Mouse (Mus musculus): Measurements from ENCODE around the gene Hoxd9. TPM values are rescaled to one million over a fixed set of nuclear protein-coding genes. Genes with fewer than 3 reads are reported as not detected.

The Hoxd9 gene
- polyA plus RNA-seq, 1 experiment from 2014 or later: 0.10 TPM

- Histone ChIP-seq H3K36me3 (replicated peaks; ENCODE audit: control insufficient read depth, insufficient read depth, low read depth, low read length) (no peaks in the 10 kb centered on the region), H3K4me3 (ENCODE audit: low read depth, low read length) (no peak overlapping the region), H3K9me3 (replicated peaks; ENCODE audit: control insufficient read depth, low read length) (no peaks in the 10 kb centered on the region), H3K4me1 (ENCODE audit: control insufficient read depth, insufficient read depth, low read length) (no peaks in the 10 kb centered on the region; the same call in none of the 2 replicates), H3K27me3 (ENCODE audit: control insufficient read depth, insufficient read depth, low read length) (peaks cover 92% of the 10 kb centered on the region), H3K4me2 (ENCODE audit: low read depth, low read length) (no peak overlapping the region), H3K9ac (replicated peaks; ENCODE audit: low read length) (no peak overlapping the region), H3K27ac (replicated peaks; ENCODE audit: low read depth, low read length) (no peak overlapping the region)
- ATAC-seq (replicated peaks; ENCODE audit: insufficient number of reproducible peaks, low FRiP score, low TSS enrichment, low read depth): no peak
- WGBS: 5% methylated on average over 8 of the region's 8 CpGs
- no peak for DNase-seq (ENCODE audit: low spot score)
These were observed 32.8 kb downstream of the Hoxd9 start for GRCm38 (mm10) chr2:74730331-74730730.

DNA sequence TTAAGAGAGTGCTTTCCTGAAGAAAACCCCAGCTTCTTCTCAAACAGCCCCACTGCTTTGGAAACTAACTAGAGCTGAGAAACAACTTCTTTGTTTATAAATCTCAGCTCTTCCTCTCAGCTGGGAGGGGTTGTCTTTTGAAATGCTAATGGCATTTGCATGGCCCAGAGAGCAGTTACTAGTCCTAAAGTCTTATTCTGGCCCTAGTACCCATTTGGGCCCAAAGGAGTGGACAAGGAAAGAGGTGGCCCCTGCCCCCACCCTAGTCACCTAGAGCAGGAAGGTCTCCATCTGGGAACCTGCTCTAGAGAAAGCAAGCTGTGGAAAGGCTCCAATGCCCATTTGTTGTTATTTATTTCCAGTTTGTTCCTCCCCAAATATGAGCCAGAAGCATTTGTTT, 33.5 kb downstream of the Hoxd9 start:
- ATAC-seq (replicated peaks; ENCODE audit: insufficient number of reproducible peaks, low FRiP score, low TSS enrichment, low read depth) (no peak), DNase-seq (ENCODE audit: low spot score) (no peak)
- no peak overlapping the region for H3K27ac ChIP-seq (replicated peaks; ENCODE audit: low read depth, low read length)
- no peaks in the 10 kb centered on the region for H3K9me3 ChIP-seq (replicated peaks; ENCODE audit: control insufficient read depth, low read length)
- no peaks in the 10 kb centered on the region for H3K36me3 ChIP-seq (replicated peaks; ENCODE audit: control insufficient read depth, insufficient read depth, low read depth, low read length)
- H3K27me3 ChIP-seq (ENCODE audit: control insufficient read depth, insufficient read depth, low read length): peaks cover 93% of the 10 kb centered on the region
- H3K4me1 ChIP-seq (ENCODE audit: control insufficient read depth, insufficient read depth, low read length): no peaks in the 10 kb centered on the region; the same call in none of the 2 replicates
- no peak overlapping the region for H3K4me3 ChIP-seq (ENCODE audit: low read depth, low read length)
- no peak overlapping the region for H3K4me2 ChIP-seq (ENCODE audit: low read depth, low read length)
- H3K9ac ChIP-seq (replicated peaks; ENCODE audit: low read length): no peak overlapping the region

DNA sequence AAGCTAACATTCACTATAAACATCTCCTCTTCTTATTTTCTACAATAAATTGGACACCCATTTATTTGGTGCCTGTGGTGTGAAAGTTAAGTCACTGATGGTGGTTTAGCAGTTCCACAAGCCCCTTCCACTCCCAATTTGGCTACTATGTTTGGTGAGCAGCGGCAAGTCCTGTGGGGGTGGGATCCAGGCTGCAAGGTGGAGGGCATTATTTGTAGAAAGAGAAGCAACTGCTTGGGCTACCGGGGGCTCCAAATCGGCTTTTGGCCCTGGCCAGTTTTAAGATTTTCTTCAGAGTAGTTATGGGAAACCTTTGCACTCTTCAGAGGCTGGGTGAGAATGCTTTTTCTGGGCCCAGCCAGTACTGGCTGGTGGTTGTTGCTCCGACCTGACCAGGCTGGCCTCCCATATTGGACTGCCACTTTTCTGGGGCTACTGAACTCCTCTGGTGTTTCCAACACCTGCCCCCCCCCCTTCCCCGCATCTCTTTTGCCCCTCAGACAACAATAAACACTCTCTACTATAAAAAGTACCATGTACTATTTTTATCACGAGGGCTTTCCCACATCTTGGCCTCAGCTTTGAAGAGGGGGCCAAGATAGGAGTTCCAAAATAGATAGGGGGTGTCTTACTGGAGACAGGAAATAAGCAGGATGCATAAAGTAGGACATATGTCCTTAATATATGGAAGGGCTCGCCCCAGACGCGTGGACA, 34.4 kb downstream of the Hoxd9 start:
- DNase-seq (ENCODE audit: low spot score) (no peak), ATAC-seq (replicated peaks; ENCODE audit: insufficient number of reproducible peaks, low FRiP score, low TSS enrichment, low read depth) (no peak)
- Histone ChIP-seq H3K4me2 (ENCODE audit: low read depth, low read length) (no peak overlapping the region), H3K4me1 (ENCODE audit: control insufficient read depth, insufficient read depth, low read length) (no peaks in the 10 kb centered on the region; the same call in none of the 2 replicates), H3K9me3 (replicated peaks; ENCODE audit: control insufficient read depth, low read length) (no peaks in the 10 kb centered on the region), H3K9ac (replicated peaks; ENCODE audit: low read length) (no peak overlapping the region), H3K4me3 (ENCODE audit: low read depth, low read length) (no peak overlapping the region), H3K36me3 (replicated peaks; ENCODE audit: control insufficient read depth, insufficient read depth, low read depth, low read length) (no peaks in the 10 kb centered on the region), H3K27me3 (ENCODE audit: control insufficient read depth, insufficient read depth, low read length) (peaks cover 93% of the 10 kb centered on the region), H3K27ac (replicated peaks; ENCODE audit: low read depth, low read length) (no peak overlapping the region)
- under 1% methylated on average over 9 of the region's 9 CpGs for WGBS

DNA sequence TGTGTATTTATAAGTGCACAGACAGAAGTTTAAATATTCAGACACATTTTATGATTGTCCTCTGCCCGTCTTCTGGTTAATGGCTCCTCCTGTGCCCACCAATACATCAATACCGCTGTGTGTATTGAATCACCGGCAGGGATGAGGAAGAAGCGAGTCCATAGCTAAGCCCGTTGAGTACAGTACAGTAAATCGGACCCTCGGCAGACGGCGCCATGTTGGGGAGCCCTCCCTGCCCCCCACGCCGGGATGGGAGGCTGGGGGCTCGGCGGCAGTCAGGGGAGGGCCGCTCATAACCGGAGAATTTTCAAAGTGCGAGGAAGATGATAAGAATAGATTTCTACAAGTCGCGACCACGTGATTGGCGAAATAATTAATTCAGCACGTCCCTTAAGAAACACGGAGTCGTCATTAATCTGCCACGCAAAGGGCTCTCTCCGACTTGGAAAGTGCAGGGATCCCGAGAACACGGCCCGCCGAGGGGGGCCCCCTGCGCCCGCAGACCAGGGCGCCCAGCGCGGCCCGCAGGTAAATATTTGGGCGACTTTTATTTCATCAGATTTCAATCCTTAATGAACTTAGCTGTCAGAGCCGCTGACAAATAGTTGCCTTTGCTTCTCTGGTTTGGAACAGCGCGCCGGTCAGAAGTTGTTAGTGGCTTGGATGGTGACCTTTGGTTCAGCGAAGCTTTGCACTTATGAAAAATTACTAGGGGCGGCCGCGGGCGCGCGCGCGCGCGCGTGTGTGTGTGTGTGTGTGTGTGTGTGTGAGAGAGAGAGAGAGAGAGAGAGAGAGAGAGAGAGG, 35.2 kb downstream of the Hoxd9 start:
- DNase-seq (ENCODE audit: low spot score) (peak; percentile 24), ATAC-seq (replicated peaks; ENCODE audit: insufficient number of reproducible peaks, low FRiP score, low TSS enrichment, low read depth) (no peak)
- Histone ChIP-seq H3K27ac (replicated peaks; ENCODE audit: low read depth, low read length) (no peak overlapping the region), H3K27me3 (ENCODE audit: control insufficient read depth, insufficient read depth, low read length) (peaks cover 93% of the 10 kb centered on the region), H3K9ac (replicated peaks; ENCODE audit: low read length) (no peak overlapping the region), H3K4me3 (ENCODE audit: low read depth, low read length) (no peak overlapping the region), H3K9me3 (replicated peaks; ENCODE audit: control insufficient read depth, low read length) (no peaks in the 10 kb centered on the region), H3K4me1 (ENCODE audit: control insufficient read depth, insufficient read depth, low read length) (no peaks in the 10 kb centered on the region), H3K36me3 (replicated peaks; ENCODE audit: control insufficient read depth, insufficient read depth, low read depth, low read length) (no peaks in the 10 kb centered on the region), H3K4me2 (ENCODE audit: low read depth, low read length) (no peak overlapping the region; the same call in 1 of the 2 replicates)
- WGBS: under 1% methylated on average over 52 of the region's 52 CpGs

- no peak overlapping the region for H3K9ac ChIP-seq (replicated peaks; ENCODE audit: low read length)
- no peak overlapping the region for H3K27ac ChIP-seq (replicated peaks; ENCODE audit: low read depth, low read length)
- peaks cover 93% of the 10 kb centered on the region for H3K27me3 ChIP-seq (ENCODE audit: control insufficient read depth, insufficient read depth, low read length)
- no peak overlapping the region for H3K4me2 ChIP-seq (ENCODE audit: low read depth, low read length)
- WGBS: under 1% methylated on average over 16 of the region's 16 CpGs
- DNase-seq (ENCODE audit: low spot score) (no peak), ATAC-seq (replicated peaks; ENCODE audit: insufficient number of reproducible peaks, low FRiP score, low TSS enrichment, low read depth) (no peak)
- H3K4me1 ChIP-seq (ENCODE audit: control insufficient read depth, insufficient read depth, low read length): no peaks in the 10 kb centered on the region
- H3K9me3 ChIP-seq (replicated peaks; ENCODE audit: control insufficient read depth, low read length): no peaks in the 10 kb centered on the region
- H3K36me3 ChIP-seq (replicated peaks; ENCODE audit: control insufficient read depth, insufficient read depth, low read depth, low read length): no peaks in the 10 kb centered on the region
- no peak overlapping the region for H3K4me3 ChIP-seq (ENCODE audit: low read depth, low read length)
These were observed 35.8 kb downstream of the Hoxd9 start for GRCm38 (mm10) chr2:74733317-74733661.

DNA sequence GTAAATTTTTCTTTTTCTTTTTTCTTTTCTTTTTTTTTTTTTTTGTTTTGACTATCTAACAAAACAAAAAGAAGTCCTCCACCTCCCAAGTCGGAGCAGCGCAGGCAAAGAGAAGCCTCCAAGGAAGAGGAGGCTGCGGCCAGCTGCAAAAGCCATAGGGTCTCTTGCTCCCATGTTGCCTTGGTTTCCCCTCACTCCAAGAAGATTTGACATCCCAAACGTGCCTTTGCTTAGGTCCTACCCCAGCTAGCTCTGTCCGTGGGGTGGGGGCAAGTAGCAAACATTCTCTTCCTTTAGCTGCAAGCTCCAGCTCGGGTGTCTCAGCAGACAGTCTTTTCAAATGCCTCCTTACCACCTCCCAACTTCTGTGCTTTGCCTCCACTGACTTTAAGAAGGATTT, 36.2 kb downstream of the Hoxd9 start:
- Histone ChIP-seq H3K27me3 (ENCODE audit: control insufficient read depth, insufficient read depth, low read length) (peaks cover 93% of the 10 kb centered on the region), H3K4me2 (ENCODE audit: low read depth, low read length) (no peak overlapping the region), H3K9me3 (replicated peaks; ENCODE audit: control insufficient read depth, low read length) (no peaks in the 10 kb centered on the region), H3K36me3 (replicated peaks; ENCODE audit: control insufficient read depth, insufficient read depth, low read depth, low read length) (no peaks in the 10 kb centered on the region), H3K4me3 (ENCODE audit: low read depth, low read length) (no peak overlapping the region), H3K27ac (replicated peaks; ENCODE audit: low read depth, low read length) (no peak overlapping the region), H3K9ac (replicated peaks; ENCODE audit: low read length) (no peak overlapping the region), H3K4me1 (ENCODE audit: control insufficient read depth, insufficient read depth, low read length) (no peaks in the 10 kb centered on the region)
- DNase-seq (ENCODE audit: low spot score): peak; percentile 23
- ATAC-seq (replicated peaks; ENCODE audit: insufficient number of reproducible peaks, low FRiP score, low TSS enrichment, low read depth): no peak
- WGBS: under 1% methylated on average over 6 of the region's 6 CpGs

- 1% methylated on average over 13 of the region's 13 CpGs for WGBS
- Histone ChIP-seq H3K4me3 (ENCODE audit: low read depth, low read length) (no peak overlapping the region), H3K9me3 (replicated peaks; ENCODE audit: control insufficient read depth, low read length) (no peaks in the 10 kb centered on the region), H3K27me3 (ENCODE audit: control insufficient read depth, insufficient read depth, low read length) (peaks cover 93% of the 10 kb centered on the region), H3K36me3 (replicated peaks; ENCODE audit: control insufficient read depth, insufficient read depth, low read depth, low read length) (no peaks in the 10 kb centered on the region), H3K9ac (replicated peaks; ENCODE audit: low read length) (no peak overlapping the region), H3K4me2 (ENCODE audit: low read depth, low read length) (no peak overlapping the region), H3K4me1 (ENCODE audit: control insufficient read depth, insufficient read depth, low read length) (no peaks in the 10 kb centered on the region), H3K27ac (replicated peaks; ENCODE audit: low read depth, low read length) (no peak overlapping the region)
- ATAC-seq (replicated peaks; ENCODE audit: insufficient number of reproducible peaks, low FRiP score, low TSS enrichment, low read depth): no peak
- peak; percentile 27 for DNase-seq (ENCODE audit: low spot score)
These were observed 36.9 kb downstream of the Hoxd9 start for GRCm38 (mm10) chr2:74734451-74734850.
